Mouse (Mus musculus) bone marrow, adult 2 months (tissue): ENCODE measurements around the gene Vars.

ENCODE experiments used
- CTCF ChIP-seq: fragments of 200-500 bp; IDR thresholded peaks from 2 replicates; pipeline ENCODE4 v1.5.1; 2011; ENCODE audit warnings: low read length, control low read depth; ENCODE audit not compliant: control insufficient read depth, insufficient read depth
- POLR2A ChIP-seq: fragments of 200-500 bp; IDR thresholded peaks from 2 replicates; pipeline ENCODE4 v1.6.1; 2011; ENCODE audit warnings: low read depth, mild to moderate bottlenecking, control low read depth, low read length, borderline replicate concordance; ENCODE audit not compliant: control insufficient read depth

DNA sequence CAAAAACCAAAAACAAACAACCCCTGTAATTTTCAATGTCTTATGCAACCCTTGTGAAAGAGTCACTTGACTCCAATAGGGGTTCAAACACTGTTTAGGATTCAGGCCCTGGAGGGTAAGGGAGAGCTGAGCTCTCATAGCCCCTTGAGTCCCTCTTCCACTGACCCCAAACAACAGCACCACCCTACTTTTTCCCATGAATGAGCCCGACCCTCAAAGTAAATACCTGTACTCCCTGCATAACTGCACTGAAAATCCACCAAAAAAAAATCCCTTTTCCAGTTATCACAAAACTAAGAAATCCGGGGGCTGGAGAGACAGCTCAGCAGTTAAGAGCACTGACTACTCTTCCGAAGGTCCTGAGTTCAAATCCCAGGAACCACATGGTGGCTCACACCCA lies 44.9 kb upstream of the Vars start:
- TF ChIP-seq POLR2A, result no peak
- TF ChIP-seq CTCF, result no peak
